Comparison of ENCODE assay signal across 8 mouse cellular contexts in the genomic region with DNA sequence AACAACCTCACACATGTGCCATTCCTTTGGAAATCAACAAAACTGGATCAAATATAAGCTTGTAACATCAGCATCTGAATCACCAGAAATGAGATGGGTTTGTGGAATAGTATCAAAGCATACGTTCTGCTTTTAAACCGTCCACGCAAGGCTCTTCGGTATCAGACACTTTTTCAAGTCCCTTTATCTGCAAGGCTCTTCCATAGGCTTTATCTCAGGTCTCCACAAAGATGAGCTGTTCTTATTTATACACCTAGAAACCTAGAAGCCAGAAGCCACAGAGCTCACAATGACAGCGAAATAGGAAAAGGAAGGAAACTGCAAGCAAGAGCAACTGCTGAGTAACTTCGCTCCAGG. TPM values are rescaled to one million over a fixed set of nuclear protein-coding genes. Genes with fewer than 3 reads are reported as not detected.
DNase-seq lines count a peak whose midpoint lies in the region; ATAC-seq and TF ChIP-seq lines count a peak whose summit lies in the region.

No protein-coding gene starts in this region.

- H3K4me1 ChIP-seq in kidney, embryonic 14.5 days (ENCODE audit: control insufficient read depth, insufficient read depth, low read length), result peaks cover 37% of the 10 kb centered on the region
- H3K4me1 ChIP-seq in cortical plate, adult 2 months (ENCODE audit: control insufficient read depth, insufficient read depth, low read length), result peaks cover 10% of the 10 kb centered on the region; the same call in 1 of the 2 replicates
- peaks cover 23% of the 10 kb centered on the region for H3K4me1 ChIP-seq in hindbrain, embryonic 14.5 days (replicated peaks; ENCODE audit: control insufficient read depth, insufficient read depth, low read length)
- H3K4me1 ChIP-seq in midbrain, embryonic 13.5 days (replicated peaks), result peaks cover 30% of the 10 kb centered on the region

- no peaks in the 10 kb centered on the region for H3K27me3 ChIP-seq in kidney, embryonic 14.5 days (ENCODE audit: control insufficient read depth, insufficient read depth, low read length)
- peaks cover 13% of the 10 kb centered on the region for H3K27me3 ChIP-seq in hindbrain, embryonic 14.5 days (ENCODE audit: control insufficient read depth, insufficient read depth, low read length)
- H3K27me3 ChIP-seq in midbrain, embryonic 13.5 days, result peaks cover 22% of the 10 kb centered on the region

- no peak for DNase-seq in kidney, postnatal 14 days
- no peak for DNase-seq in hindbrain, embryonic 14.5 days (ENCODE audit: low spot score)
- no peak for DNase-seq in urinary bladder, adult 2 months (ENCODE audit: low spot score)
- DNase-seq in testis, postnatal 14 days (ENCODE audit: low spot score), result no peak
- DNase-seq in frontal cortex, postnatal 36 days (ENCODE audit: low spot score in 2 of 2), result no peak

- TF ChIP-seq POLR2A in cortical plate, adult 2 months (IDR thresholded peaks at IDR 0.05; ENCODE audit: extremely low read depth, insufficient read depth, low read length), result no peak

- ATAC-seq in kidney, embryonic 14.5 days (ENCODE audit: low FRiP score, low TSS enrichment), result no peak
- ATAC-seq in hindbrain, embryonic 14.5 days (ENCODE audit: low FRiP score), result no peak
- ATAC-seq in midbrain, embryonic 13.5 days, result no peak

- peak overlapping the region; percentile 90 for H3K4me2 ChIP-seq in kidney, embryonic 14.5 days (replicated peaks; ENCODE audit: low read depth, low read length)
- peak overlapping the region; percentile 97 for H3K4me2 ChIP-seq in hindbrain, embryonic 14.5 days (replicated peaks)
- H3K4me2 ChIP-seq in midbrain, embryonic 13.5 days (replicated peaks), result peak overlapping the region; percentile 97

- H3K27ac ChIP-seq in kidney, embryonic 14.5 days (ENCODE audit: low read depth, low read length), result no peak overlapping the region
- H3K27ac ChIP-seq in cortical plate, adult 2 months (ENCODE audit: insufficient read depth, low read length), result no peak overlapping the region
- no peak overlapping the region for H3K27ac ChIP-seq in hindbrain, embryonic 14.5 days
- no peak overlapping the region for H3K27ac ChIP-seq in midbrain, embryonic 13.5 days

- no peak for TF ChIP-seq CTCF in cortical plate, adult 2 months (IDR thresholded peaks at IDR 0.05; ENCODE audit: extremely low read depth, insufficient read depth, low read length)

- no peak overlapping the region for H3K9ac ChIP-seq in kidney, embryonic 14.5 days (ENCODE audit: low read depth, low read length)
- H3K9ac ChIP-seq in hindbrain, embryonic 14.5 days, result no peak overlapping the region
- no peak overlapping the region for H3K9ac ChIP-seq in midbrain, embryonic 13.5 days (replicated peaks)

- H3K9me3 ChIP-seq in kidney, embryonic 14.5 days (ENCODE audit: control insufficient read depth, low read length), result no peaks in the 10 kb centered on the region
- no peaks in the 10 kb centered on the region for H3K9me3 ChIP-seq in hindbrain, embryonic 14.5 days (ENCODE audit: control insufficient read depth, low read length)
- no peaks in the 10 kb centered on the region for H3K9me3 ChIP-seq in midbrain, embryonic 13.5 days

- H3K4me3 ChIP-seq in kidney, embryonic 14.5 days (ENCODE audit: low read length), result peak overlapping the region; percentile 74
- H3K4me3 ChIP-seq in cortical plate, adult 2 months (ENCODE audit: insufficient read depth, low read length), result peak overlapping the region; percentile 94
- peak overlapping the region; percentile 68 for H3K4me3 ChIP-seq in hindbrain, embryonic 14.5 days (replicated peaks; ENCODE audit: low read length)
- H3K4me3 ChIP-seq in midbrain, embryonic 13.5 days (replicated peaks), result peak overlapping the region; percentile 62; the same call in 1 of the 2 replicates

- WGBS in kidney, embryonic 14.5 days, result 59% methylated on average over 6 of the region's 6 CpGs
- 62% methylated on average over 6 of the region's 6 CpGs for WGBS in hindbrain, embryonic 14.5 days
- WGBS in midbrain, embryonic 13.5 days, result 65% methylated on average over 6 of the region's 6 CpGs

- peaks cover 9% of the 10 kb centered on the region; the same call in 1 of the 2 replicates for H3K36me3 ChIP-seq in kidney, embryonic 14.5 days (ENCODE audit: control insufficient read depth, insufficient read depth, low read length)
- H3K36me3 ChIP-seq in hindbrain, embryonic 14.5 days (replicated peaks; ENCODE audit: control insufficient read depth, insufficient read depth), result no peaks in the 10 kb centered on the region
- no peaks in the 10 kb centered on the region for H3K36me3 ChIP-seq in midbrain, embryonic 13.5 days

RNA-seq across cellular contexts. Expression of a gene that starts 3.2 kb away (rescaled TPM):
- polyA plus RNA-seq in kidney, embryonic 14.5 days (2014; fragmentation: Nextera tagmentation; extraction: Ambion mirVana), result 8.2 and 10.2 TPM in 2 replicates
- 35.5 and 37.3 TPM in 2 replicates for polyA plus RNA-seq in cortical plate, adult 2 months (2012; rRNA removed)
- polyA plus RNA-seq in hindbrain, embryonic 14.5 days (2014; fragmentation: Nextera tagmentation; extraction: Ambion mirVana), result 5.5 and 5.9 TPM in 2 replicates
- polyA plus RNA-seq in midbrain, embryonic 13.5 days (2015; fragmentation: Nextera tagmentation; extraction: Ambion mirVana), result 3.5 TPM in 2 replicates
- polyA plus RNA-seq in urinary bladder, adult 2 months (2012; rRNA removed), result 14.9 and 23.9 TPM in 2 replicates
